Mouse (Mus musculus): Measurements from ENCODE around the gene Timm13. TPM values are rescaled to one million over a fixed set of nuclear protein-coding genes. Genes with fewer than 3 reads are reported as not detected.

The Timm13 gene
- polyA plus RNA-seq, 1 experiment from 2014 or later: 285 TPM

- H3K4me3 ChIP-seq: no peak overlapping the region
- no peak overlapping the region for H3K27ac ChIP-seq (replicated peaks)
- H3K4me2 ChIP-seq: no peak overlapping the region
- H3K36me3 ChIP-seq: peaks cover 76% of the 10 kb centered on the region
- WGBS: 88% methylated on average over 10 of the region's 10 CpGs
- no peak overlapping the region for H3K9ac ChIP-seq
- H3K27me3 ChIP-seq (replicated peaks): no peaks in the 10 kb centered on the region
- H3K9me3 ChIP-seq: no peaks in the 10 kb centered on the region
- ATAC-seq (ENCODE audit: extremely low read depth, insufficient number of reproducible peaks, low FRiP score, low TSS enrichment): no peak
- peaks cover 20% of the 10 kb centered on the region for H3K4me1 ChIP-seq
Observed at GRCm38 (mm10) chr10:80903282-80903681, 2.5 kb upstream of the Timm13 start.

- Histone ChIP-seq H3K9me3 (no peaks in the 10 kb centered on the region), H3K27ac (replicated peaks) (no peak overlapping the region), H3K27me3 (replicated peaks) (no peaks in the 10 kb centered on the region), H3K4me3 (no peak overlapping the region), H3K4me2 (no peak overlapping the region), H3K36me3 (peaks cover 67% of the 10 kb centered on the region), H3K4me1 (peaks cover 28% of the 10 kb centered on the region), H3K9ac (no peak overlapping the region)
- no peak for ATAC-seq (ENCODE audit: extremely low read depth, insufficient number of reproducible peaks, low FRiP score, low TSS enrichment)
- WGBS: 89% methylated on average over 9 of the region's 9 CpGs
Observed at GRCm38 (mm10) chr10:80902273-80902940, 1.6 kb upstream of the Timm13 start.

GRCm38 (mm10) chr10:80901409-80902272 lies 872 bp upstream of the Timm13 start:
- peaks cover 28% of the 10 kb centered on the region for H3K4me1 ChIP-seq
- ATAC-seq (ENCODE audit: extremely low read depth, insufficient number of reproducible peaks, low FRiP score, low TSS enrichment): no peak
- 89% methylated on average over 19 of the region's 19 CpGs for WGBS
- peak overlapping the region; percentile 41; the same call in 1 of the 2 replicates for H3K9ac ChIP-seq
- peaks cover 63% of the 10 kb centered on the region for H3K36me3 ChIP-seq
- H3K27ac ChIP-seq (replicated peaks): peak overlapping the region; percentile 33; the same call in 1 of the 2 replicates
- H3K4me3 ChIP-seq: peak overlapping the region; percentile 71
- H3K4me2 ChIP-seq: peak overlapping the region; percentile 95
- no peaks in the 10 kb centered on the region for H3K9me3 ChIP-seq
- H3K27me3 ChIP-seq (replicated peaks): no peaks in the 10 kb centered on the region

- H3K4me2 ChIP-seq: peak overlapping the region; percentile 95
- 15% methylated on average over 25 of the region's 25 CpGs for WGBS
- peak overlapping the region; percentile 73 for H3K27ac ChIP-seq (replicated peaks)
- no peaks in the 10 kb centered on the region for H3K9me3 ChIP-seq
- peak overlapping the region; percentile 71 for H3K4me3 ChIP-seq
- ATAC-seq (ENCODE audit: extremely low read depth, insufficient number of reproducible peaks, low FRiP score, low TSS enrichment): no peak
- peak overlapping the region; percentile 87 for H3K9ac ChIP-seq
- H3K27me3 ChIP-seq (replicated peaks): no peaks in the 10 kb centered on the region
- peaks cover 44% of the 10 kb centered on the region for H3K36me3 ChIP-seq
- H3K4me1 ChIP-seq: peaks cover 27% of the 10 kb centered on the region
Observed at GRCm38 (mm10) chr10:80899591-80900317, 1.0 kb downstream of the Timm13 start.

- Histone ChIP-seq H3K36me3 (peaks cover 37% of the 10 kb centered on the region), H3K9me3 (no peaks in the 10 kb centered on the region), H3K4me1 (peaks cover 23% of the 10 kb centered on the region), H3K9ac (peak overlapping the region; percentile 87), H3K27ac (replicated peaks) (no peak overlapping the region), H3K4me3 (peak overlapping the region; percentile 71), H3K27me3 (replicated peaks) (no peaks in the 10 kb centered on the region), H3K4me2 (peak overlapping the region; percentile 95)
- 85% methylated on average over 8 of the region's 8 CpGs for WGBS
- ATAC-seq (ENCODE audit: extremely low read depth, insufficient number of reproducible peaks, low FRiP score, low TSS enrichment): no peak
Observed at GRCm38 (mm10) chr10:80899074-80899473, 1.7 kb downstream of the Timm13 start.

- Histone ChIP-seq H3K27ac (replicated peaks) (no peak overlapping the region), H3K4me3 (peak overlapping the region; percentile 28)
Observed at GRCm38 (mm10) chr10:80897861-80898510, 2.8 kb downstream of the Timm13 start.

GRCm38 (mm10) chr10:80896581-80897485 lies 3.9 kb downstream of the Timm13 start:
- Histone ChIP-seq H3K36me3 (peaks cover 16% of the 10 kb centered on the region), H3K27me3 (replicated peaks) (no peaks in the 10 kb centered on the region), H3K4me2 (no peak overlapping the region), H3K27ac (replicated peaks) (no peak overlapping the region), H3K4me1 (peaks cover 23% of the 10 kb centered on the region), H3K9me3 (no peaks in the 10 kb centered on the region), H3K4me3 (no peak overlapping the region), H3K9ac (0 out of 2 replicates have a peak overlapping the region, but pooled peaks have one; percentile 33)
- ATAC-seq (ENCODE audit: extremely low read depth, insufficient number of reproducible peaks, low FRiP score, low TSS enrichment): no peak
- WGBS: 64% methylated on average over 24 of the region's 24 CpGs

More at GRCm38 (mm10) chr10:80897861-80898510, 2.8 kb downstream of the Timm13 start:
- Histone ChIP-seq H3K4me1 (peaks cover 23% of the 10 kb centered on the region), H3K9ac (peak overlapping the region; percentile 58), H3K4me2 (peak overlapping the region; percentile 53), H3K27me3 (replicated peaks) (no peaks in the 10 kb centered on the region), H3K9me3 (no peaks in the 10 kb centered on the region), H3K36me3 (peaks cover 26% of the 10 kb centered on the region)
- ATAC-seq (ENCODE audit: extremely low read depth, insufficient number of reproducible peaks, low FRiP score, low TSS enrichment): no peak
- WGBS: 26% methylated on average over 41 of the region's 41 CpGs

GRCm38 (mm10) chr10:80895697-80896096 lies 5.1 kb downstream of the Timm13 start:
- ATAC-seq (ENCODE audit: extremely low read depth, insufficient number of reproducible peaks, low FRiP score, low TSS enrichment): no peak
- H3K9ac ChIP-seq: no peak overlapping the region
- peaks cover 20% of the 10 kb centered on the region for H3K4me1 ChIP-seq
- H3K27ac ChIP-seq (replicated peaks): no peak overlapping the region
- H3K9me3 ChIP-seq: no peaks in the 10 kb centered on the region
- no peak overlapping the region for H3K4me2 ChIP-seq
- H3K4me3 ChIP-seq: no peak overlapping the region
- H3K27me3 ChIP-seq (replicated peaks): peaks cover 5% of the 10 kb centered on the region
- 80% methylated on average over 6 of the region's 6 CpGs for WGBS
- peaks cover 16% of the 10 kb centered on the region for H3K36me3 ChIP-seq

GRCm38 (mm10) chr10:80895100-80895499 lies 5.7 kb downstream of the Timm13 start:
- WGBS: 84% methylated on average over 7 of the region's 7 CpGs
- ATAC-seq (ENCODE audit: extremely low read depth, insufficient number of reproducible peaks, low FRiP score, low TSS enrichment): no peak
- Histone ChIP-seq H3K4me2 (no peak overlapping the region), H3K4me1 (peaks cover 20% of the 10 kb centered on the region), H3K4me3 (no peak overlapping the region), H3K27ac (replicated peaks) (no peak overlapping the region), H3K9me3 (no peaks in the 10 kb centered on the region), H3K27me3 (replicated peaks) (peaks cover 11% of the 10 kb centered on the region), H3K36me3 (peaks cover 16% of the 10 kb centered on the region), H3K9ac (no peak overlapping the region)

GRCm38 (mm10) chr10:80887181-80887580 lies 13.6 kb downstream of the Timm13 start:
- H3K4me1 ChIP-seq: peaks cover 4% of the 10 kb centered on the region; the same call in 1 of the 2 replicates
- ATAC-seq (ENCODE audit: extremely low read depth, insufficient number of reproducible peaks, low FRiP score, low TSS enrichment): no peak
- no peak overlapping the region for H3K27ac ChIP-seq (replicated peaks)
- H3K4me2 ChIP-seq: no peak overlapping the region
- H3K9me3 ChIP-seq: no peaks in the 10 kb centered on the region
- 44% methylated on average over 11 of the region's 11 CpGs for WGBS
- no peak overlapping the region for H3K4me3 ChIP-seq
- no peaks in the 10 kb centered on the region for H3K36me3 ChIP-seq
- H3K9ac ChIP-seq: no peak overlapping the region
- H3K27me3 ChIP-seq (replicated peaks): peaks cover 67% of the 10 kb centered on the region
